Mouse (Mus musculus) layer of hippocampus, adult 18-20 months (tissue): ENCODE data around the gene Fam83f. TPM values are rescaled to one million over a fixed set of nuclear protein-coding genes. Genes with fewer than 3 reads are reported as not detected.

Source experiments
- DNase-seq, 2 experiments: peaks; one replicate each; pipeline ENCODE4 v3.0.0; 2022; ENCODE audit warnings: low spot score in 2 of 2
- microRNA-seq, 2 experiments: library from miRNA; unstranded; fragments of <30 nt; microRNA quantifications; one replicate each; pipeline ENCODE4 v1.2.0; 2021
- total RNA-seq, 2 experiments: library from RNA; stranded (reverse); gene quantifications; 2 replicates each; pipeline ENCODE4 v1.2.3; 2021

Fam83f gene
- total RNA-seq, 2 experiments from 2014 or later = 0.10 TPM; not detected in 1

- DNase-seq = no peak
Observed at GRCm38 (mm10) chr15:80739972-80740371, 68.3 kb downstream of the Fam83f start.

DNA sequence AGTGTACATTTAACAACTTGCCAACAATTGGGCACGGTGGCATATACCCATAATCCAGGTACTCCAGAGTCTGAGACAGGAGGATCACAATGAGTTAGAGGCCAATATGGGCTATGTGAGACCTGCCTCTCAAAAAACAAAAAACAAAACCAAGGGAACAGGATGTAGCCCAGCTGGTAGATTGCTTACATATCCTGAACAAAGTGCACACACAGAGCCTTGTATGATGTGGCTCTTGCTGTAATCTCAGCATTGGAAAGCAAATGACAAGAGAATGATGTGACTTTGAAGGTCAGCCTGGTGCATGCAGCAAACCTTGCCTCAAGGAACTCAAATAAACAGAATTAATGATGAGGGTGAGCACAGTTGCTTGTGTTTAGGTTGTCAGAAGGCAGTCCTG, 70.2 kb downstream of the Fam83f start:
- no peak for DNase-seq

- DNase-seq = no peak
Observed at GRCm38 (mm10) chr15:80742991-80743474, 71.4 kb downstream of the Fam83f start.

DNA sequence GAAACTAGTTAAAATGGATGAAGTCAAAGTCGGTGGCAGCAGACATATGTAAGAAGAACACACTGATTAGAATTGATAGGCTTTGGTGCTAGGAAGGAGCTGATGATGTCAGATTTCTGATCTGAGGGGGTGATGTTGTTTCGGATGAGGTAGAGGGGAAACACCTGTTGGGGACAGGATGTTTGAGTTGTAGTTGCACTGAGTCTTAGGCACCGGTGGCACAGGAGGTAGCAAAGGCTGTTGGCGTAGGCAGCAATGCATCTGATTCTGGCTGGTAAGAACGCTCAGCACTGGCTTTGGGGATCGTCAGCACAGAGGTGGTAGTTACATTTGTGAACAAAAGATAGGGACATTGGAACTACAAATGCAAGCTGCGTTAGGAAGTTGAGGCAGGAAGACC, 72.0 kb downstream of the Fam83f start:
- no peak for DNase-seq

DNA sequence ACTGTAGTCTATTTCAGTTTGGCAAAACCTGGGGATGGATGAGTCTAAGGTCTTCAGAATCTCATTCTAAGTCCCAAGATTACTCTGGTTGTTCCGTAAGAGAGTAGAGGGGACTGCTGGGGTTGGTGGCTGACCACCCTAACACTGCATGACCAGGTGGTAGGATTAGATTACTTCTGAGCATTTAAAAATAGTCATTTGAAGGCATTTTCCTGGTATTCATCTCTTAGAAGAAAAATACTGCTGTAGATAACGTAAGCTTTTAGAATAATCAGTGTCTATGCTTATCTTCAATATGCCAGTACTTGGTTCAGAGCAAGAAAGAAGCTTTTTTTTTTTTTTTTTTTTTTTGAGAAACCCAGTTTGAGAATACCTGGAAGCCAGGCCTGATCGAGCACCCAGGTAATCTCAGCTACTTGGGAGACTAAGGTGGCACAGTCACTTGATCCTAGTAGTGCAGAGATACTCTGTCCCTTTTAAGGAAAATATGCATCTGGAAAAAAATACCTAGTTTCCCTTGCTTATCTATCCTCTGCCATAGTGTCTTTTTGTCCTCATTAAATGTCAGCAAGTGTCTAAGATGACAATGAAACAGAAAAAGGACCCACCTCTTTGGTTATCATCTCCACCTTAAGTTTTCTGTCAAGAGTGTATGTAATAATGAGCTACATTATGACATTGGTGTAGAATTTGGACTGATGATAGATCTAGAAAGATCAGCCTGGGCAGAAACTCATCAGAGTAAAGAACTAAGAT, 73.2 kb downstream of the Fam83f start:
- DNase-seq = no peak

- DNase-seq = no peak
Observed at GRCm38 (mm10) chr15:80748979-80749378, 77.3 kb downstream of the Fam83f start.

Small RNA genes lying within 50 kb of the gene (microRNA-seq; reads per million reads assigned to microRNA genes)
- gene Mir6957 = 0 reads per million in 2 experiments

Other genes with a start within 250 kb of the Fam83f start
- gene Enthd1, start 106.7 kb upstream of the Fam83f start, total RNA-seq = not detected
- under 1 TPM; 0.05 to 0.10 TPM for gene Grap2, start 99.3 kb upstream of the Fam83f start, total RNA-seq
- gene Tnrc6b, start 39.5 kb downstream of the Fam83f start, total RNA-seq = 100 to 1,000 TPM in 1 of 2 experiments, 10 to 100 TPM in 1; 95.8 to 113 TPM